ENCODE assay signal across 26 mouse cellular contexts in the genomic region with DNA sequence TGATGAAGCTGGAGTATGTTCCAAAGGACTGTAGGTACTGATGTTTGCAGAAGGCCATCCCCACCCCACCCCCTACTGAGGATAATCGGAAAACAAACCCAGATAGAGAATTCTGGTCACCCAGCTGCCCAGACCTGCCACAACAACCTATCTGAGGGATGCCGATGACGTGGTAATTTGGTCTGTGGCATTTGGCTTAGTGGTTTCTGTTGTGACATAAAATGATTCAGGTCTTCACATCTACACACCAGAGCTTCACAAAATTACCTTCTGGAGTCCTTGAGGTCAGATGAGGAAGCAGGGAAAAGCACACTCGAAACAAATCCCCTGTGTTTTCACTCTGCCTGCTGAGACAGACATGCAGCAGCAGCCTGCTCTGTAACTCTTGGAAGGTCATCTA.
DNase-seq lines count a peak whose midpoint lies in the region; ATAC-seq and TF ChIP-seq lines count a peak whose summit lies in the region.
"Had no signal": no experiment of that assay in that cellular context is flagged by ENCODE, and none has a peak within 500 bp of the region (broad histone marks: within the 10 kb centered on the region; RNA-seq: fewer than 3 reads in every experiment).

No protein-coding gene starts in this region.

- H3K4me2 ChIP-seq in heart, embryonic 15.5 days = no peak overlapping the region
- H3K4me2 ChIP-seq: hindbrain, embryonic 14.5 days; limb, embryonic 12.5 days; liver, embryonic 11.5 days; midbrain, embryonic 11.5 days had no signal

- no peaks in the 10 kb centered on the region for H3K79me2 ChIP-seq in heart, adult 2 months (replicated peaks; ENCODE audit: control insufficient read depth, insufficient read depth, low read length)

- no peak overlapping the region for H3K9ac ChIP-seq in heart, adult 2 months (ENCODE audit: low read depth, low read length)
- H3K9ac ChIP-seq in heart, embryonic 15.5 days = no peak overlapping the region
- H3K9ac ChIP-seq: hindbrain, embryonic 14.5 days; limb, embryonic 12.5 days; liver, postnatal 0 days had no signal

- H3K4me1 ChIP-seq in heart, adult 2 months (ENCODE audit: control insufficient read depth, insufficient read depth, low read length) = peaks cover 10% of the 10 kb centered on the region
- peaks cover 24% of the 10 kb centered on the region for H3K4me1 ChIP-seq in heart, embryonic 15.5 days (replicated peaks)
- H3K4me1 ChIP-seq: limb, embryonic 12.5 days had no signal

- H3K36me3 ChIP-seq in heart, adult 2 months (ENCODE audit: control insufficient read depth, insufficient read depth, low read length) = peaks cover 19% of the 10 kb centered on the region
- no peaks in the 10 kb centered on the region for H3K36me3 ChIP-seq in heart, embryonic 15.5 days
- H3K36me3 ChIP-seq: G1E; limb, embryonic 12.5 days had no signal

- DNase-seq in heart, adult 2 months = no peak
- no peak for DNase-seq in heart, adult 9 months (ENCODE audit: low spot score in 2 of 2)
- DNase-seq in heart, postnatal 25 days (ENCODE audit: low spot score) = no peak
- DNase-seq in 416B (ENCODE audit: low read depth) = peak; percentile 82
- DNase-seq in right cerebral cortex, postnatal 10 days (ENCODE audit: low spot score in 2 of 2) = no peak
- DNase-seq: adrenal gland, postnatal 36 days; cerebellum, adult 11 months; cerebellum, postnatal 10 days; kidney, adult 2 months; kidney, postnatal 10 days; liver, postnatal 0 days; right cerebral cortex, postnatal 14 days; spleen, adult 18-20 months; thymus, postnatal 25 days had no signal

- peak overlapping the region; percentile 10; the same call in 1 of the 2 replicates for H3K27ac ChIP-seq in heart, adult 2 months
- H3K27ac ChIP-seq in heart, embryonic 15.5 days = peak overlapping the region; percentile 41
- H3K27ac ChIP-seq: hindbrain, embryonic 14.5 days; limb, embryonic 12.5 days; macrophage had no signal

- no peak for ATAC-seq in heart, embryonic 15.5 days (replicated peaks; ENCODE audit: insufficient number of reproducible peaks, insufficient read depth, low FRiP score, low read depth)
- ATAC-seq in megakaryocyte progenitor cell, adult 5-6 weeks (replicated peaks; ENCODE audit: poor library complexity) = peak; percentile 58
- no peak for ATAC-seq in erythroid progenitor cell, adult 5-6 weeks (replicated peaks; ENCODE audit: low FRiP score, poor library complexity, severe bottlenecking)
- ATAC-seq: inflammation-experienced regulatory T-cells, adult 6 months; liver, postnatal 0 days; lung, postnatal 0 days; Patski had no signal

- intact Hi-C loops in heart, adult 2 months (cut with DNase I) = no loop called here
- intact Hi-C loops in heart, postnatal 25 days (cut with DNase I) = loop anchor here (2.0 kb wide), 1 partner anchor 17 kb away; no protein-coding TSS in a partner anchor

- WGBS in heart, adult 2 months = 65% methylated on average over 4 of the region's 4 CpGs
- 30% methylated on average over 4 of the region's 4 CpGs for WGBS in heart, embryonic 15.5 days

- H3K27me3 ChIP-seq in heart, adult 2 months (ENCODE audit: control insufficient read depth, insufficient read depth, low read length) = no peaks in the 10 kb centered on the region
- H3K27me3 ChIP-seq in heart, embryonic 15.5 days = no peaks in the 10 kb centered on the region
- H3K27me3 ChIP-seq: limb, embryonic 12.5 days; Patski had no signal

- H3K9me3 ChIP-seq in heart, embryonic 15.5 days (replicated peaks) = no peaks in the 10 kb centered on the region
- H3K9me3 ChIP-seq: limb, embryonic 12.5 days had no signal

- no peak for TF ChIP-seq POLR2A in heart, adult 2 months (IDR thresholded peaks at IDR 0.05; ENCODE audit: insufficient read depth, low read depth, low read length)

- no peak for TF ChIP-seq CTCF in heart, adult 2 months (IDR thresholded peaks at IDR 0.05)

- no peak overlapping the region for H3K4me3 ChIP-seq in heart, adult 2 months
- no peak overlapping the region for H3K4me3 ChIP-seq in heart, embryonic 15.5 days
- H3K4me3 ChIP-seq: limb, embryonic 12.5 days had no signal

- no peak for TF ChIP-seq EP300 in heart, adult 2 months (IDR thresholded peaks at IDR 0.05; ENCODE audit: insufficient read depth, low read depth, low read length)
